Mouse (Mus musculus): ENCODE measurements at regions not wholly inside any gene's neighbourhood (a gene's known extent, or its start where the extent isn't known, plus 50 kb on each side); places are given as distances from the start of the nearest gene placed in this dataset.

GRCm38 (mm10) chr5:55374295-55374694, 1376.0 kb downstream of the Stim2 start:
- WGBS: 84% methylated on average over 3 of the region's 3 CpGs
- Histone ChIP-seq H3K27ac (no peak overlapping the region), H3K4me3 (replicated peaks; ENCODE audit: low read depth, low read length) (no peak overlapping the region), H3K4me1 (replicated peaks; ENCODE audit: insufficient read depth, low read length) (no peaks in the 10 kb centered on the region), H3K27me3 (ENCODE audit: insufficient read depth, low read length) (no peaks in the 10 kb centered on the region), H3K9me3 (replicated peaks; ENCODE audit: low read length) (no peaks in the 10 kb centered on the region), H3K4me2 (ENCODE audit: low read length) (no peak overlapping the region), H3K36me3 (ENCODE audit: insufficient read depth, low read length) (no peaks in the 10 kb centered on the region), H3K9ac (ENCODE audit: low read depth, low read length) (no peak overlapping the region)
- no peak for ATAC-seq (replicated peaks; ENCODE audit: low FRiP score, low read depth)
- DNase-seq (ENCODE audit: low spot score): no peak
- no peak for TF ChIP-seq CTCF (IDR thresholded peaks at IDR 0.05; ENCODE audit: low read depth)

- H3K9ac ChIP-seq (ENCODE audit: low read depth, low read length): no peak overlapping the region
- no peaks in the 10 kb centered on the region for H3K9me3 ChIP-seq (replicated peaks; ENCODE audit: low read length)
- no peak for TF ChIP-seq CTCF (IDR thresholded peaks at IDR 0.05; ENCODE audit: low read depth)
- DNase-seq (ENCODE audit: low spot score) (no peak), ATAC-seq (replicated peaks; ENCODE audit: low FRiP score, low read depth) (no peak)
- WGBS: 48% methylated on average over 4 of the region's 4 CpGs
- no peaks in the 10 kb centered on the region for H3K27me3 ChIP-seq (ENCODE audit: insufficient read depth, low read length)
- H3K36me3 ChIP-seq (ENCODE audit: insufficient read depth, low read length): no peaks in the 10 kb centered on the region
- no peak overlapping the region for H3K27ac ChIP-seq
- no peaks in the 10 kb centered on the region for H3K4me1 ChIP-seq (replicated peaks; ENCODE audit: insufficient read depth, low read length)
- H3K4me2 ChIP-seq (ENCODE audit: low read length): no peak overlapping the region
- no peak overlapping the region for H3K4me3 ChIP-seq (replicated peaks; ENCODE audit: low read depth, low read length)
These were observed 1392.5 kb downstream of the Stim2 start for GRCm38 (mm10) chr5:55390846-55391245.

- Histone ChIP-seq H3K36me3 (ENCODE audit: insufficient read depth, low read length) (no peaks in the 10 kb centered on the region), H3K9me3 (replicated peaks; ENCODE audit: low read length) (no peaks in the 10 kb centered on the region), H3K4me3 (replicated peaks; ENCODE audit: low read depth, low read length) (no peak overlapping the region), H3K4me1 (replicated peaks; ENCODE audit: insufficient read depth, low read length) (no peaks in the 10 kb centered on the region), H3K27ac (no peak overlapping the region), H3K9ac (ENCODE audit: low read depth, low read length) (no peak overlapping the region), H3K4me2 (ENCODE audit: low read length) (no peak overlapping the region), H3K27me3 (ENCODE audit: insufficient read depth, low read length) (no peaks in the 10 kb centered on the region)
- DNase-seq (ENCODE audit: low spot score) (no peak), ATAC-seq (replicated peaks; ENCODE audit: low FRiP score, low read depth) (no peak)
- no peak for TF ChIP-seq CTCF (IDR thresholded peaks at IDR 0.05; ENCODE audit: low read depth)
- WGBS: 53% methylated on average over 2 of the region's 2 CpGs
These were observed 1397.7 kb downstream of the Stim2 start for GRCm38 (mm10) chr5:55395986-55396385.

GRCm38 (mm10) chr5:55416146-55416545, 1417.8 kb downstream of the Stim2 start:
- no peak for ATAC-seq (replicated peaks; ENCODE audit: low FRiP score, low read depth)
- WGBS: 77% methylated on average over 5 of the region's 5 CpGs
- Histone ChIP-seq H3K27ac (no peak overlapping the region), H3K4me1 (replicated peaks; ENCODE audit: insufficient read depth, low read length) (no peaks in the 10 kb centered on the region), H3K4me2 (ENCODE audit: low read length) (no peak overlapping the region), H3K27me3 (ENCODE audit: insufficient read depth, low read length) (no peaks in the 10 kb centered on the region), H3K4me3 (replicated peaks; ENCODE audit: low read depth, low read length) (no peak overlapping the region), H3K9me3 (replicated peaks; ENCODE audit: low read length) (no peaks in the 10 kb centered on the region), H3K9ac (ENCODE audit: low read depth, low read length) (no peak overlapping the region), H3K36me3 (ENCODE audit: insufficient read depth, low read length) (no peaks in the 10 kb centered on the region)
- TF ChIP-seq CTCF (IDR thresholded peaks at IDR 0.05; ENCODE audit: low read depth): no peak
- DNase-seq (ENCODE audit: low spot score): no peak

- Histone ChIP-seq H3K36me3 (ENCODE audit: insufficient read depth, low read length) (no peaks in the 10 kb centered on the region), H3K9ac (ENCODE audit: low read depth, low read length) (no peak overlapping the region), H3K4me1 (replicated peaks; ENCODE audit: insufficient read depth, low read length) (no peaks in the 10 kb centered on the region), H3K27me3 (ENCODE audit: insufficient read depth, low read length) (no peaks in the 10 kb centered on the region), H3K4me2 (ENCODE audit: low read length) (no peak overlapping the region), H3K27ac (no peak overlapping the region), H3K9me3 (replicated peaks; ENCODE audit: low read length) (no peaks in the 10 kb centered on the region), H3K4me3 (replicated peaks; ENCODE audit: low read depth, low read length) (no peak overlapping the region)
- no peak for ATAC-seq (replicated peaks; ENCODE audit: low FRiP score, low read depth)
- no peak for TF ChIP-seq CTCF (IDR thresholded peaks at IDR 0.05; ENCODE audit: low read depth)
- 78% methylated on average over 3 of the region's 3 CpGs for WGBS
- DNase-seq (ENCODE audit: low spot score): no peak
These were observed 1440.9 kb downstream of the Stim2 start for GRCm38 (mm10) chr5:55439158-55439557.

- TF ChIP-seq CTCF (IDR thresholded peaks at IDR 0.05; ENCODE audit: low read depth): no peak
- H3K4me1 ChIP-seq (replicated peaks; ENCODE audit: insufficient read depth, low read length): no peaks in the 10 kb centered on the region
- no peaks in the 10 kb centered on the region for H3K36me3 ChIP-seq (ENCODE audit: insufficient read depth, low read length)
- H3K9ac ChIP-seq (ENCODE audit: low read depth, low read length): no peak overlapping the region
- H3K27ac ChIP-seq: no peak overlapping the region
- H3K4me2 ChIP-seq (ENCODE audit: low read length): no peak overlapping the region
- no peaks in the 10 kb centered on the region for H3K27me3 ChIP-seq (ENCODE audit: insufficient read depth, low read length)
- WGBS: 79% methylated on average over 5 of the region's 5 CpGs
- H3K4me3 ChIP-seq (replicated peaks; ENCODE audit: low read depth, low read length): no peak overlapping the region
- DNase-seq (ENCODE audit: low spot score) (no peak), ATAC-seq (replicated peaks; ENCODE audit: low FRiP score, low read depth) (no peak)
- H3K9me3 ChIP-seq (replicated peaks; ENCODE audit: low read length): no peaks in the 10 kb centered on the region
These were observed 1450.8 kb downstream of the Stim2 start for GRCm38 (mm10) chr5:55449064-55449463.

Data from kidney, postnatal 0 days (tissue).